Mouse (Mus musculus): ENCODE measurements around the gene Tardbp. TPM values are rescaled to one million over a fixed set of nuclear protein-coding genes. Genes with fewer than 3 reads are reported as not detected.

Tardbp gene
- 371 TPM for total RNA-seq (2023)

GRCm38 (mm10) chr4:148626623-148627185 is at the start of gene Tardbp:
Tardbp (minus strand) TSS chr4:148627019.

GRCm38 (mm10) chr4:148643291-148644156 is 16.7 kb upstream of the Tardbp start, which contains the start of gene Gm572:
Gm572 (plus strand) TSS chr4:148643317.

GRCm38 (mm10) chr4:148602357-148603120 is 24.3 kb downstream of the Tardbp start, which contains the start of gene Masp2:
Masp2 (plus strand) TSS chr4:148602554.

GRCm38 (mm10) chr4:148591171-148591630 is 35.6 kb downstream of the Tardbp start, which contains the start of gene Srm:
Srm (plus strand) TSS chr4:148591503.

Other genes with a start within 250 kb of the Tardbp start
- gene Ubiad1, start 182.2 kb downstream of the Tardbp start, total RNA-seq (2023), result 7.1 TPM
- gene Mtor, start 178.4 kb downstream of the Tardbp start, total RNA-seq (2023), result 39.9 TPM
- not detected for gene Angptl7, start 126.6 kb downstream of the Tardbp start, total RNA-seq (2023)
- 106 TPM for gene Exosc10, start 68.6 kb downstream of the Tardbp start, total RNA-seq (2023)
- 39.2 TPM for gene Srm, start 35.5 kb downstream of the Tardbp start, total RNA-seq (2023)
- gene Masp2, start 24.5 kb downstream of the Tardbp start, total RNA-seq (2023), result 2.7 TPM
- gene Gm572, start 16.3 kb upstream of the Tardbp start, total RNA-seq (2023), result not detected
- 5.3 TPM for gene Casz1, start 177.4 kb upstream of the Tardbp start, total RNA-seq (2023)